Mouse (Mus musculus) right cerebral cortex, postnatal 4 days (tissue): ENCODE results near the gene Dlgap1.
"Not testable (repeated sequence)": the region's sequence is repeated elsewhere in the genome, so short reads cannot be mapped to it uniquely, and the experiment has no call there.

ENCODE experiments used
- DNase-seq: peaks from one replicate; pipeline ENCODE4 v3.0.0-alpha.2; 2022

Gene Dlgap1

GRCm38 (mm10) chr17:70541816-70542215 lies 572.9 kb downstream of the Dlgap1 start:
- DNase-seq = no peak

- DNase-seq = no peak
Measured at GRCm38 (mm10) chr17:70550793-70551192, 581.9 kb downstream of the Dlgap1 start.

- no peak for DNase-seq
Measured at GRCm38 (mm10) chr17:70561547-70561946, 592.7 kb downstream of the Dlgap1 start.

- DNase-seq = no peak
Measured at GRCm38 (mm10) chr17:70570848-70571247, 602.0 kb downstream of the Dlgap1 start.

GRCm38 (mm10) chr17:70583042-70583441 lies 614.2 kb downstream of the Dlgap1 start:
- DNase-seq = no peak

- no peak for DNase-seq
Measured at GRCm38 (mm10) chr17:70586735-70587425, 618.0 kb downstream of the Dlgap1 start.

- DNase-seq = not testable (repeated sequence)
Measured at GRCm38 (mm10) chr17:70587975-70588630, 619.2 kb downstream of the Dlgap1 start.

GRCm38 (mm10) chr17:70588691-70589090 lies 619.8 kb downstream of the Dlgap1 start:
- no peak for DNase-seq

- DNase-seq = no peak
Measured at GRCm38 (mm10) chr17:70589140-70589539, 620.3 kb downstream of the Dlgap1 start.

GRCm38 (mm10) chr17:70590506-70590905 lies 621.6 kb downstream of the Dlgap1 start:
- DNase-seq = no peak

GRCm38 (mm10) chr17:70594277-70594676 lies 625.4 kb downstream of the Dlgap1 start:
- DNase-seq = no peak

- DNase-seq = no peak
Measured at GRCm38 (mm10) chr17:70596326-70596725, 627.5 kb downstream of the Dlgap1 start.

GRCm38 (mm10) chr17:70600462-70600861 lies 631.6 kb downstream of the Dlgap1 start:
- DNase-seq = no peak

- no peak for DNase-seq
Measured at GRCm38 (mm10) chr17:70602051-70602450, 633.2 kb downstream of the Dlgap1 start.

- no peak for DNase-seq
Measured at GRCm38 (mm10) chr17:70605659-70606058, 636.8 kb downstream of the Dlgap1 start.

GRCm38 (mm10) chr17:70612171-70612570 lies 643.3 kb downstream of the Dlgap1 start:
- no peak for DNase-seq

- no peak for DNase-seq
Measured at GRCm38 (mm10) chr17:70613897-70614296, 645.0 kb downstream of the Dlgap1 start.

- DNase-seq = no peak
Measured at GRCm38 (mm10) chr17:70614407-70615060, 645.7 kb downstream of the Dlgap1 start.

- no peak for DNase-seq
Measured at GRCm38 (mm10) chr17:70622493-70622892, 653.6 kb downstream of the Dlgap1 start.

- no peak for DNase-seq
Measured at GRCm38 (mm10) chr17:70626396-70626795, 657.5 kb downstream of the Dlgap1 start.

- no peak for DNase-seq
Measured at GRCm38 (mm10) chr17:70626925-70627324, 658.1 kb downstream of the Dlgap1 start.

GRCm38 (mm10) chr17:70629653-70630378 lies 660.9 kb downstream of the Dlgap1 start:
- DNase-seq = peak; percentile 20
